Mouse (Mus musculus) kidney, adult 2 months (tissue): Measurements from ENCODE around the gene Gm10665.
"Not testable (repeated sequence)": the region's sequence is repeated elsewhere in the genome, so short reads cannot be mapped to it uniquely, and the experiment has no call there.

Source experiments
- CTCF ChIP-seq: fragments of 200-500 bp; conservative IDR thresholded peaks from 2 replicates; pipeline ENCODE4 v1.5.1; 2011; ENCODE audit warnings: low read depth, mild to moderate bottlenecking, control low read depth, low read length, moderate library complexity, mixed read lengths; ENCODE audit not compliant: insufficient read depth, insufficient read length
- POLR2A ChIP-seq: fragments of 200-500 bp; IDR thresholded peaks from one replicate; pipeline ENCODE4 v1.6.1; 2011; ENCODE audit warnings: low read depth, low read length, control low read depth

- TF ChIP-seq CTCF, POLR2A: not testable (repeated sequence)
Observed at GRCm38 (mm10) chr7:22438129-22438528, 25.7 kb downstream of the Gm10665 start, which contains the start of gene Vmn1r149.
